Mouse (Mus musculus): ENCODE results near the gene Traf7. TPM values are rescaled to one million over a fixed set of nuclear protein-coding genes. Genes with fewer than 3 reads are reported as not detected.
A peak's percentile ranks its signal among the peaks of the same experiment; 100 is the strongest.

Gene Traf7
- total and polyA plus RNA-seq, 3 experiments, result 41.9 to 93.4 (median 46.5) TPM

- no peak overlapping the region for H3K9ac ChIP-seq (ENCODE audit: low read depth, low read length)
- DNase-seq, result no peak
- no peaks in the 10 kb centered on the region; the same call in 1 of the 2 replicates for H3K4me1 ChIP-seq (ENCODE audit: control insufficient read depth, insufficient read depth, low read length)
- H3K79me2 ChIP-seq (replicated peaks; ENCODE audit: control insufficient read depth, insufficient read depth, low read length), result no peaks in the 10 kb centered on the region
- intact Hi-C loops (cut with DNase I), result no loop called here
- H3K4me3 ChIP-seq, result no peak overlapping the region
- no peak for TF ChIP-seq POLR2A (IDR thresholded peaks at IDR 0.05; ENCODE audit: insufficient read depth, low read depth, low read length)
- TF ChIP-seq EP300 (IDR thresholded peaks at IDR 0.05; ENCODE audit: insufficient read depth, low read depth, low read length), result no peak
- TF ChIP-seq CTCF (IDR thresholded peaks at IDR 0.05), result no peak
- WGBS, result 21% methylated on average over 12 of the region's 12 CpGs
- no peaks in the 10 kb centered on the region for H3K36me3 ChIP-seq (ENCODE audit: control insufficient read depth, insufficient read depth, low read length)
- no peak overlapping the region for H3K27ac ChIP-seq
- H3K27me3 ChIP-seq (ENCODE audit: control insufficient read depth, insufficient read depth, low read length), result no peaks in the 10 kb centered on the region
These were observed 16.9 kb upstream of the Traf7 start for GRCm38 (mm10) chr17:24544613-24545012.

GRCm38 (mm10) chr17:24540375-24540774 lies 12.6 kb upstream of the Traf7 start:
- Histone ChIP-seq H3K79me2 (replicated peaks; ENCODE audit: control insufficient read depth, insufficient read depth, low read length) (no peaks in the 10 kb centered on the region), H3K9ac (ENCODE audit: low read depth, low read length) (no peak overlapping the region), H3K4me1 (ENCODE audit: control insufficient read depth, insufficient read depth, low read length) (no peaks in the 10 kb centered on the region), H3K27me3 (ENCODE audit: control insufficient read depth, insufficient read depth, low read length) (no peaks in the 10 kb centered on the region), H3K36me3 (ENCODE audit: control insufficient read depth, insufficient read depth, low read length) (no peaks in the 10 kb centered on the region), H3K4me3 (no peak overlapping the region), H3K27ac (no peak overlapping the region)
- TF ChIP-seq CTCF (IDR thresholded peaks at IDR 0.05) (peak; percentile 93), EP300 (IDR thresholded peaks at IDR 0.05; ENCODE audit: insufficient read depth, low read depth, low read length) (0 out of 2 replicates have a peak, but pooled peaks have one; percentile 40), POLR2A (IDR thresholded peaks at IDR 0.05; ENCODE audit: insufficient read depth, low read depth, low read length) (no peak)
- 7% methylated on average over 3 of the region's 3 CpGs for WGBS
- intact Hi-C loops (cut with DNase I), result loop anchor here (2.0 kb wide), 1 partner anchor 114 kb away; no protein-coding TSS in a partner anchor
- peak in 1 of 2 experiments; percentile 38 for DNase-seq

GRCm38 (mm10) chr17:24538950-24539349 lies 11.2 kb upstream of the Traf7 start:
- Histone ChIP-seq H3K27ac (no peak overlapping the region), H3K9ac (ENCODE audit: low read depth, low read length) (no peak overlapping the region), H3K79me2 (replicated peaks; ENCODE audit: control insufficient read depth, insufficient read depth, low read length) (no peaks in the 10 kb centered on the region), H3K4me1 (ENCODE audit: control insufficient read depth, insufficient read depth, low read length) (no peaks in the 10 kb centered on the region), H3K27me3 (ENCODE audit: control insufficient read depth, insufficient read depth, low read length) (no peaks in the 10 kb centered on the region), H3K36me3 (ENCODE audit: control insufficient read depth, insufficient read depth, low read length) (no peaks in the 10 kb centered on the region), H3K4me3 (no peak overlapping the region)
- intact Hi-C loops (cut with DNase I), result loop anchor here (2.0 kb wide), 2 partner anchors 44 to 90 kb away; no protein-coding TSS in a partner anchor
- WGBS, result 55% methylated on average over 8 of the region's 8 CpGs
- peak; percentile 41 to 65 for DNase-seq
- TF ChIP-seq CTCF (IDR thresholded peaks at IDR 0.05) (peak; percentile 82), EP300 (IDR thresholded peaks at IDR 0.05; ENCODE audit: insufficient read depth, low read depth, low read length) (no peak), POLR2A (IDR thresholded peaks at IDR 0.05; ENCODE audit: insufficient read depth, low read depth, low read length) (no peak)

GRCm38 (mm10) chr17:24537536-24537935 lies 9.8 kb upstream of the Traf7 start:
- peaks cover 2% of the 10 kb centered on the region for H3K4me1 ChIP-seq (ENCODE audit: control insufficient read depth, insufficient read depth, low read length)
- no peak for DNase-seq
- H3K27me3 ChIP-seq (ENCODE audit: control insufficient read depth, insufficient read depth, low read length), result no peaks in the 10 kb centered on the region
- WGBS, result 14% methylated on average over 3 of the region's 3 CpGs
- intact Hi-C loops (cut with DNase I), result no loop called here
- H3K36me3 ChIP-seq (ENCODE audit: control insufficient read depth, insufficient read depth, low read length), result no peaks in the 10 kb centered on the region
- H3K4me3 ChIP-seq, result no peak overlapping the region
- no peak overlapping the region for H3K27ac ChIP-seq
- H3K9ac ChIP-seq (ENCODE audit: low read depth, low read length), result no peak overlapping the region
- TF ChIP-seq CTCF (IDR thresholded peaks at IDR 0.05), result no peak
- no peak for TF ChIP-seq POLR2A (IDR thresholded peaks at IDR 0.05; ENCODE audit: insufficient read depth, low read depth, low read length)
- TF ChIP-seq EP300 (IDR thresholded peaks at IDR 0.05; ENCODE audit: insufficient read depth, low read depth, low read length), result no peak
- H3K79me2 ChIP-seq (replicated peaks; ENCODE audit: control insufficient read depth, insufficient read depth, low read length), result no peaks in the 10 kb centered on the region

- TF ChIP-seq EP300 (IDR thresholded peaks at IDR 0.05; ENCODE audit: insufficient read depth, low read depth, low read length) (no peak), POLR2A (IDR thresholded peaks at IDR 0.05; ENCODE audit: insufficient read depth, low read depth, low read length) (no peak), CTCF (IDR thresholded peaks at IDR 0.05) (no peak)
- H3K4me1 ChIP-seq (ENCODE audit: control insufficient read depth, insufficient read depth, low read length), result peaks cover 2% of the 10 kb centered on the region
- intact Hi-C loops (cut with DNase I), result no loop called here
- no peak for DNase-seq
- no peak overlapping the region for H3K9ac ChIP-seq (ENCODE audit: low read depth, low read length)
- 50% methylated on average over 5 of the region's 5 CpGs for WGBS
- H3K27me3 ChIP-seq (ENCODE audit: control insufficient read depth, insufficient read depth, low read length), result no peaks in the 10 kb centered on the region
- H3K36me3 ChIP-seq (ENCODE audit: control insufficient read depth, insufficient read depth, low read length), result no peaks in the 10 kb centered on the region
- H3K27ac ChIP-seq, result no peak overlapping the region
- H3K4me3 ChIP-seq, result no peak overlapping the region
- no peaks in the 10 kb centered on the region for H3K79me2 ChIP-seq (replicated peaks; ENCODE audit: control insufficient read depth, insufficient read depth, low read length)
These were observed 7.6 kb upstream of the Traf7 start for GRCm38 (mm10) chr17:24535300-24535699.

- H3K27me3 ChIP-seq (ENCODE audit: control insufficient read depth, insufficient read depth, low read length), result no peaks in the 10 kb centered on the region
- peaks cover 7% of the 10 kb centered on the region for H3K4me1 ChIP-seq (ENCODE audit: control insufficient read depth, insufficient read depth, low read length)
- H3K9ac ChIP-seq (ENCODE audit: low read depth, low read length), result peak within 1 kb of the TSS; percentile 46
- WGBS, result 94% methylated on average over 8 of the region's 8 CpGs
- H3K79me2 ChIP-seq (replicated peaks; ENCODE audit: control insufficient read depth, insufficient read depth, low read length), result no peaks in the 10 kb centered on the region
- intact Hi-C loops (cut with DNase I), result no loop called here
- H3K27ac ChIP-seq, result no peak within 1 kb of the TSS
- DNase-seq, result no peak
- H3K36me3 ChIP-seq (ENCODE audit: control insufficient read depth, insufficient read depth, low read length), result no peaks in the 10 kb centered on the region
- no peak for TF ChIP-seq CTCF (IDR thresholded peaks at IDR 0.05)
- TF ChIP-seq POLR2A (IDR thresholded peaks at IDR 0.05; ENCODE audit: insufficient read depth, low read depth, low read length), result no peak
- TF ChIP-seq EP300 (IDR thresholded peaks at IDR 0.05; ENCODE audit: insufficient read depth, low read depth, low read length), result no peak
- peak within 1 kb of the TSS; percentile 49 for H3K4me3 ChIP-seq
These were observed 6.5 kb upstream of the Traf7 start, which contains the start of gene Rab26 for GRCm38 (mm10) chr17:24534160-24534718. Gene Rab26, minus strand, starts transcription at chr17:24534210.
